Mouse (Mus musculus): Measurements from ENCODE around the gene Gm49450.
"Not testable (repeated sequence)": the region's sequence is repeated elsewhere in the genome, so short reads cannot be mapped to it uniquely, and the experiment has no call there.

Gm49450 gene

GRCm38 (mm10) chr15:98985240-98985981 lies 32.1 kb upstream of the Gm49450 start:
- DNase-seq (ENCODE audit: low spot score): peak; percentile 84

GRCm38 (mm10) chr15:98984681-98985080 lies 31.3 kb upstream of the Gm49450 start:
- no peak for DNase-seq (ENCODE audit: low spot score)

GRCm38 (mm10) chr15:98983431-98984081 lies 30.2 kb upstream of the Gm49450 start:
- no peak for DNase-seq (ENCODE audit: low spot score)

GRCm38 (mm10) chr15:98982100-98982499 lies 28.7 kb upstream of the Gm49450 start:
- no peak for DNase-seq (ENCODE audit: low spot score)

- no peak for DNase-seq (ENCODE audit: low spot score)
Observed at GRCm38 (mm10) chr15:98980012-98980614, 26.8 kb upstream of the Gm49450 start.

GRCm38 (mm10) chr15:98978409-98979172 lies 25.2 kb upstream of the Gm49450 start:
- no peak for DNase-seq (ENCODE audit: low spot score)

- DNase-seq (ENCODE audit: low spot score): peak; percentile 98
Observed at GRCm38 (mm10) chr15:98977759-98978408, 24.5 kb upstream of the Gm49450 start.

- peak; percentile 60 for DNase-seq (ENCODE audit: low spot score)
Observed at GRCm38 (mm10) chr15:98976763-98977758, 23.7 kb upstream of the Gm49450 start.

GRCm38 (mm10) chr15:98973015-98973614 lies 19.8 kb upstream of the Gm49450 start:
- DNase-seq (ENCODE audit: low spot score): no peak

- not testable (repeated sequence) for DNase-seq (ENCODE audit: low spot score)
Observed at GRCm38 (mm10) chr15:98971576-98972320, 18.4 kb upstream of the Gm49450 start.

GRCm38 (mm10) chr15:98971111-98971510 lies 17.8 kb upstream of the Gm49450 start:
- no peak for DNase-seq (ENCODE audit: low spot score)

- no peak for DNase-seq (ENCODE audit: low spot score)
Observed at GRCm38 (mm10) chr15:98969372-98970101, 16.2 kb upstream of the Gm49450 start.

- DNase-seq (ENCODE audit: low spot score): no peak
Observed at GRCm38 (mm10) chr15:98968701-98969371, 15.5 kb upstream of the Gm49450 start.

- DNase-seq (ENCODE audit: low spot score): peak; percentile 57
Observed at GRCm38 (mm10) chr15:98959531-98959930, 6.2 kb upstream of the Gm49450 start.

- DNase-seq (ENCODE audit: low spot score): peak; percentile 62
Observed at GRCm38 (mm10) chr15:98958901-98959420, 5.6 kb upstream of the Gm49450 start.

GRCm38 (mm10) chr15:98957475-98957874 lies 4.1 kb upstream of the Gm49450 start:
- DNase-seq (ENCODE audit: low spot score): no peak

GRCm38 (mm10) chr15:98956000-98956399 lies 2.6 kb upstream of the Gm49450 start:
- no peak for DNase-seq (ENCODE audit: low spot score)

GRCm38 (mm10) chr15:98955324-98955723 lies 2.0 kb upstream of the Gm49450 start:
- DNase-seq (ENCODE audit: low spot score): no peak
